Mouse (Mus musculus) megakaryocyte progenitor cell, adult 5-6 weeks (primary cell): ENCODE data around the gene Mybpc3. TPM values are rescaled to one million over a fixed set of nuclear protein-coding genes. Genes with fewer than 3 reads are reported as not detected.

Experiments
- ATAC-seq: replicated peaks from 2 replicates; pipeline ENCODE4 v1.8.0; 2016; ENCODE audit warnings: mild to moderate bottlenecking, moderate TSS enrichment, inconsistent platforms; ENCODE audit not compliant: poor library complexity
- total RNA-seq, 2 experiments: library from RNA; stranded (forward) in 1 of 2; stranded (reverse) in 1 of 2; fragments of 157-497, 149-512 nt in 1 of 2; fragments of 200-1000 nt in 1 of 2; gene quantifications; 2 replicates each; pipeline versions ENCODE4 v1.2.3 to v1.2.4; 2015 to 2017

Gene Mybpc3
- 0.17 TPM in 1 of 2 replicates, not detected in the other for total RNA-seq (2015)
- total RNA-seq (2017), result 0.20 TPM in 1 of 2 replicates, not detected in the other

DNA sequence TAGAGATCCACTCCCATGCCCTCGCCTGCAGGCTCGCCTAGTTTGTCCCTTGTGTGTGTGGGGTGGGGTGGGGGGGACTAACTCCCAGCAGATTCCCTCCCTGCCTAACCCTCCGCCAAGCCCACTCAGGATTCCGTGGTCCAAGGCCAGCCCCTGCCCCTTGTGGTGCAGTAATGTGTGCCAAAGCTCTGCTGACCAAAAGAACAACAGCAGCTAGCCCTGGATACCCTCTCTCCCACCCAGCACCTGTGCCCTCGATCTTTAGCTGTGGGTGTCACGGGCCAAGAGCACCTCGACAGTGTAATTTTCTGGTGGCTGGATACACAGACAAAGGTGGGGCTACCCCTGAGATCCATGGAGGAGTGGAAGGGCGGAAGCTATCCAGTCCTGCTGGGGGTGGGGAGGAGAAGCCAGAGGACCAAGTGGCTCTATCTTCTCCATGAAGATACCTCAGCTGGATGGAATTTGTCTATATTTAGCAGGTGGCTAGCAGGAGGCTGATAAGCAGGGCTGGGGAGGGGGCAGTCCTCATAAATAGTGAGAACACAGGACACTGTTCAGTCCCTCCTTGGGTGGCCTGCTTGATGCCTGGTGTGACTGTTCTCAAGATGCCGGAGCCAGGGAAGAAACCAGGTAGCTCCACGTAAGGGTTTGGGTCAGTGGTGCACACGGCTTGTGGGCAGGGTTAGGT lies at the start of gene Mybpc3:
Mybpc3 (plus strand) TSS at position 560 of the 691 bp plus-strand sequence.
- ATAC-seq, result no peak

DNA sequence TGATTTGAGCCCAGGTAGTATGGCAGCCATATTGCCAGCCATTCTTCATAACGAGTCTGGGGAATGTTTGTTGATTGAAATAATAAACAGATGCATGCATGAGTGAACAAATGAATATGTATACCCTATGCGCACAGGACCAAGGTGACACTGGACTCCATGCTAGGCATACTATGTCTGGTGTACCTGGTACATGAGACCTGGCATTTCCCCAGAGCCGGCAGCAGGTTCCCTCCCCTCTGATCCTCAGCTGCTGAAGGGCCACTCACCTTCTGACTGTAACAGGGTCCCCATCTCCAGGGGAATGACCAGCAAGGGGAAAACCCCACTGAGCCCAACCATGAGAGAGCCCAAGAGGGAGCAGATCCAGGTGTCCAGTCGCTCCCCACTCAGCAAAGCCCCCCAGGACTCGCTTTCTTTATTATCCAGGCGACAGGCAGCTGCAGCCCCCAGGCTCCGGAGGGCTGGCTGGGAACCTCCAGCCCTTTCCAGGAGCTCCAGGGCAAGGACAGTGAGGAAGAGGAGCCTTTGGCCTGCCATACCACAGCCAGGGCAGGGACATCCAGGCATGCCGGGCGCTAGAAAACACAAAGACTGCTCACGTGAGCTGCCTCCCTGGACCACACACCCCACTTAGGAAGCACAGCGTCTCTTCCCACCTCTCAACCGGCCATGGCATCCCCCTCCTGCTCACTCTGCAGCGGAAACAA lies 49.6 kb upstream of the Mybpc3 start:
- ATAC-seq, result no peak

DNA sequence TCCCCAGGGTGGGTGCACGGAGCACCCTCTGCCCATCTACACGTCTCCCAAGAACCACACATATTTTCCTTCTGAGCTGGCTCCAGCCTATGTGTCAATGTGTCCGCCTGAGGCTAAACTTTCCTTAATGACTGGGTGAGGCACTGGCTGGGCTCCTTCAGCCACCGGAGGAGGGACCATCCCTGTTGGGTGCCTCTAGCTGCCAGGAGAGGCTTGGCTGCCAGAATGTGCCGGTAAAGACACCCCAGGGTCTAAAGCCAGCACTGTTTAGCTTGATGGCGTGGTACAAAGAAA lies 49.1 kb upstream of the Mybpc3 start:
- no peak for ATAC-seq

DNA sequence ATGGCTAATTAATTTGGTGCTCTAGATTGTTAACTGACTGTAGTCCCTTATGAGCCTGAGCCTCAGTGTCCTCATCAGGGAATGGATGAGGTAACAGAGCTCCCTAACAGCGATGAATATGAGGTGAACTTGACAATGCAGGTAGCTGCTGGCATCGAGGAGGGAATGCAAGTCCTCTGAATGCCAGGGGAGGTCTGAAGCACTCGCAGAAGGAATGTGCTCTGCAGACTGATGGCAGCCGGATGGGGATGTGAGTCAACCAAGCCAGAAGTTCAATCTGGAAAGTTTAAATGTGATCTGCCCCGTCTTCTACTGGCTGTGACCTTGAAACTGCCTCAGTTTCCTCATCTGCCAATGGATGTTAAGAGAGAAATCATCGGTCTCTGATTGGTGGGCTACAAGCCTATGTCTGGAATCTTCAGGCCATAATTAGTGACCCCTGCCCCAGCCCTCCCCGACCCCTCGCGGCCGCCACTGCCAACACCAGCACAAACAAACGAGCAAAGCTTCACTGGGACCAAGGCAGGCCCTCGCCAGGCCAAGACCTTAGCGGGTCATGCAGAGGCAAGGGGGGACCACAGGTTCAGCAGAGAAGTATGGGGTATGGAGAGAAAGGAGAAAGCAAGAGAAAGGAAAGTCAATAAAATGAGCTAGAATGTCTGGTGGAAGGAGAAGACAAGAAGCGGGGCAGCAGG lies 48.5 kb upstream of the Mybpc3 start:
- no peak for ATAC-seq

DNA sequence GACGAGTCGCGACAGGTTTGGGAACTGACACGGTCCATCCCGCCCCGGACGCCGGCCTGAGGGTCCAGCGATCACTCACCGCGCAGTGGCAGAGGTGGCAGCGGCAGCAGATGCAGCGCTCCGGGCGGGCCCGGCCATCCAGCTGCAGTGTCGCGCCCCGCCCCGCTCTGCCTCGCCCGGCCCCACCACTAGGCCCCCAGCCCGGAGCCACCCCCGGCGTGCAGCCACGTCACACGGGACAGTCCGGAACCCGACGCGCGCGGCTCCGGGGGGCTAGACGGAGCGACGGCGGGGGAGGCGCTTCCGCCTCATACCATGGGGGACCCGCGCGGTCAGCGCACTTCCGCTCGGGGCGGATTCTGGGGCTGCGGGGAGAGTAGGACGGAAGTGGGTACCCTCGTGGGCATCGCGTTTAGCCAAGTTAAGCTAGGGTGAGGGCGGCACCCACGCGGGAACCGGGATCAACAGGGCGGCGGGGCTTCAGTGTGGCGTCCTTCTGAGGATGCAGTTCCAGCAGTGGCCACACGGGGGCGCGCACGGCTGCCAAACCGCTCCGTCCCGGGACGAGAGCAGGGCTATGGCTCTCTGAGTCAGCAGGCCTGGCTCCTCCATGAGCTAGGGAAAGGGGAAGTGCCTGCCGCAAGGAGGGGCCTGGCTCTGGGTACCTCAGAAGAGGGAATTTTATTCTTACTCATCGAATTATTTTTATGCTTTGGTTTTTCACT lies 47.7 kb upstream of the Mybpc3 start, which contains the start of gene Slc39a13:
Slc39a13 (minus strand) TSS at position 342 of the 725 bp plus-strand sequence.
- ATAC-seq, result peak; percentile 89

DNA sequence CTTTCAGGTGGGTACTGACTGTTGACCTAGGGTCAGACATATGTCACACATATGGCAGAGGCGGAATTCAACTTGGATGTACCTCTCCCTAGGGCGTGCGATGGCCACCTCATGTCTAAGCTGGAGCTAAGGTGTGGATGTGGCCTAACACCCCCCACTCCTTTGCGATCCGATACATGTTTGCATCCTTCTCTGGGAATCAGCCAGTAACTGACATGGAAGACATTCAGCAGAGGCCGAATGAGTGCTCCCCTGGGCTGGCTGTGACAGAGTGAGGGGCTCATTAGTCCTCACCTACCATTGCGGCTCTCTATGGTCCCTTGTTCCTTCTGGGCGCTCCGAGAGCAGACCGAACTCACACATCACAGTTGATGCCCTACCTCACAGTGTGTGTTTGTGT lies 46.9 kb upstream of the Mybpc3 start:
- no peak for ATAC-seq

DNA sequence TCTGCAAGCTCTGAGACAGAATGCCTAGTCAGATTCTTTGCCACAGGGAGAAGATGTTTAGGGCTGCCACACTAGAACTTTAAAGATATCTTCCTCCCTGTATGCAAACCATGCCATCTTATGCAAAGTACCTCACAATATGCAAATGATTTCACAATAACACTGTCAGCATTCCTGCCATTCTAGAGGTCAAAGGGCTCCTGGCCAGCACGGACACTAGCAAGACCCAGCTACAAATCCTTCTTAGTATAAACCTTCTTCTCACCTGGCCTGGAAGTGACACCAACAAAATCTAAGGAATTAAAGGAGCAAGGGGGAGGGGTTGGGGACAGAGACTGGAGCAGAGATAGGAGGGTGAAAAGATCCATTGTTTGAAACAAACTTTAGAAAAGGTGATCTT lies 45.9 kb upstream of the Mybpc3 start:
- no peak for ATAC-seq

DNA sequence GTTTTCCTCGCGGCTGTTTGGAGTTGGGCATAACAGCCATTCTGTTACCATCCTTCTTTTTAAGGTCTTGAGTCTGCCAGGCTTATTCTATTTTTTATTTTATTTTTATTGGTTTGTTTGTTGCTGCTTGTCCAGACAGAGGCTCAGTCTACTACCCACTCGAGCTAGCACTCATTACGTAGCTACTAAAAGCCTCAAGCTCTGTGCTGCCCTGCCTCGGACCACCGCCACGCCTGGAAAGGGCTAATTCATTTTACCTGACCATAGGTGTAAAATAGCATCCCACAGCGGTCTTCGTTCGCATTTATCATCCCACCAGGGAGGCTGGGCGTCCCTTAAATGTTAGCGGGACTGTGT lies 40.0 kb upstream of the Mybpc3 start:
- ATAC-seq, result no peak

DNA sequence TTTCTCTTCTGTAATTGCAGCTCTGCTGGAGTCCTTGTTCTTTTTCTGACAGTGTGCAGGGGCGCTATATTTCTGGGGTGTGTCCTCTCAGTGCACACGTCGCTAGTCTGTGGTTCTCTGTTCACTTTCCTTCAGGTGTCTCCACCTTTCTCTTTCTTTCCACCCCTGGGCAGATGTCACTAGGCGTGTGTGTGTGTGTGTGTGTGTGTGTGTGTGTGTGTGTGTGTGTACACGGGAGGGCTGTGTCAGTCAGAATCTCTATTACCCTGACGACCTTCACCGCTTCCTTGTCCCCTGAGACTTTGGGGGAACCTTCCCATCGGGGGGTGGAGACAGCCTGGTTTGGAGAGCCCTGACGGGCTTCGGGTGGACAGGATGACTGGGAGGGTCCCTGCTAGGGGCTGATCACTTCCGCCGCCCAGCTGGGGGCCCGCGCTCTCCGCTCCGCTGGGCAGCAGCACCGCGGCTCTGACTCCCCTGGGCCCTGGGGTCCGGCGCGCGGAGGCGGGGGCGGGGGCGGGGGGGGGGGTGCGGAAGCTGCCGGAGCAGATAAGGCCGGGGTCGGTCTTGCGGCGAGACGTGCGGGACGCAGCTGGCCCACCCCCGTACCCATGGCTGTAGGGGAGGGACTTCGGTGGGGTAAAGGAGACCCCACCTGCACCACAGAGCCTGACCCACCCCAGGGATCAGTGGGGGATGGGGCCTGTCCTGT lies 39.5 kb upstream of the Mybpc3 start:
- peak; percentile 23 for ATAC-seq

DNA sequence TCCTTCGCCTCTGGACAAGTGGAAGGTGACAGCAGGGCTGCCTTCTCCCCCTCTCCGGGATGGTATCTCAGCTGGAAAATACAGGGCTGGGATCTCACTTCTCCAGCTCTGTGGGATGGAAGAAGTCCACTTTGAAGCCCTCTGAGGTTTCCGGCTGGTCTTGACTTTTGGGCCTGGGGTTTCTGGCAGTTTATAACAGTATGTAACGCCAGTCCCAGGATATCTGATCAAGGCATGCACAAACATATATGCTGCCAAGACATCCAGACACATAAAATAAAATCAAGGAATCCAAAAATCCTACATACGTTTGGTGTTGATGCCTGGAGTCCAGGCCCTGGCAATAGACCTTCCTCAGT lies 38.9 kb upstream of the Mybpc3 start:
- no peak for ATAC-seq

DNA sequence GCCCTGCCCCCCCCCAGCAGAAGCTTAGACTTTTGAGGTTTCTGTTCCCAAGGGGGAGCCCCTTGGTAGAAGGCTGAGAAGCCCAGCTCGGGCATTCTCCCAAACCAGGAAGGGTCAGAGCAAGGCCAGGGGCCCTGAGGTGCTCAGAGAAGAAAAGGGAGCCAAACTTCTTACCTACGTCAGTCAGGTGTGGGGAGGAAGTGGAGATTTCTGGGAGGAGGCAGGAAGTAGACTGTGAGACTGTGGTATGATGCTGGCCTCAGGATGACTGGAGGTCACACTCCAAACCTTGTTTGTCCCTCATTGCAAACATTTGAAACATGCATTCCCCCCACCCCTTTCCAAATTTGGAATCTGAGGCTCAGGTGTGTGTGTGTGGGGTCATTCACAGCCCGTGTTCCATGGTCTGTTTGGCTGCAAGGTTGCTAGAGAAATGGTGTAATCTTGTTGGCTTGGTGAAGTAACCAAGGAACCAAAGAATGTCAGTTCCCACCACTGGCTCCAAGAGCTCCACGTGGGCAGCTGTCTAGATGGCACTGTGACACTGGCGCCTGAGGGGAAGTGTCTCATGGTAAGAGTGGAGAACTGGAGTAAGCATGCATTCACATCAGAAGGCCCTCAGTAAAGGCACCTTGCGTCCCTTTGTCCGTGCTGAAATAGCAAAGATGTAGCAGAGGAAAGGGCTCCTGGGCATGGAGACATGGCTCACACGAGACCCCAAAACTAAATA lies 37.0 kb upstream of the Mybpc3 start:
- peak; percentile 43 for ATAC-seq

DNA sequence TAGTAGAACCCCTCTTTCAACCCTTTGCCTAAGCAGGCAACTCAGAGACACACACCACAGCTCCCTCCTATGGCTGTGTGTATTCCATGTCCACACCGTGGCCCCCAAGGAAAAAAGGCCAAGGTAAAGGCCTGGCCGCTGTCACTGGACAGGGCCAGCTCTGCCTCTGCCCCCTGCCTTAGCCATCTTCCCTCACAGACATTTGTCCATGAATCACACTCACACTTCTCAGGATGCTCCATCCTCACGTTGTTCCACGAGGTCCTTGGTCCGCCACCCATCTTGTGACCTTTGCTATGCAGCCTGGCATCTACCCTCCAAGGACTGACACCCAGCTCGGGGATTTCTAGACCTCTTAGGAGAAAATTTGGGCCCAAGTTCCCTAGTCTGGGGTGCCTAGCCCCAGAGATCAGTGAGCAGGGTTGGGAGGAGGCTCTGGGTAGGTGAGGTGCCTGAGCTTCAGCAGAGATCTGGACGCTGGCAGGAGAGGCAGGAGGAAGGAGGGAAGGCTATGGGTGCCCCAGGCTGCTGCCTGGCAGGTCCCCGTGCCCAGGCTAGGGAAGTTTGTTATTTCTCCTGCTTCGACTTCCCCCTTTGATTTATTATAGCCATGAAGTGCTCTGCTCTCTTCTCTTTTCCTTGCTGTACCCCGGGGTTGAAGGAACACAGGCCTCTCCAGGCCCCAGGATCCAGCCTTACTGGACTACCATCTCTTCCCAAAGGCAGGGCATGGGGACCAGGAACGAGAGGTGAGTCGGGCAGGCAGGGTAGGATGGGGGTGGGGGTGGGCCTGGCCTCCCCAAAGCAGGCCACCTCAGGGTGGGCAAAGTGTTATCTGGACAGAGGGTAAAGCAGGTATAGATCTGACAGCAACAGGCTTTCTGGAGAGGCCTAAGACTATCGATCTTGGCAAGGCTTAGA lies 35.9 kb upstream of the Mybpc3 start, which contains the start of gene Spi1:
Spi1 (plus strand) TSS at position 616 of the 921 bp plus-strand sequence.
- ATAC-seq, result no peak

DNA sequence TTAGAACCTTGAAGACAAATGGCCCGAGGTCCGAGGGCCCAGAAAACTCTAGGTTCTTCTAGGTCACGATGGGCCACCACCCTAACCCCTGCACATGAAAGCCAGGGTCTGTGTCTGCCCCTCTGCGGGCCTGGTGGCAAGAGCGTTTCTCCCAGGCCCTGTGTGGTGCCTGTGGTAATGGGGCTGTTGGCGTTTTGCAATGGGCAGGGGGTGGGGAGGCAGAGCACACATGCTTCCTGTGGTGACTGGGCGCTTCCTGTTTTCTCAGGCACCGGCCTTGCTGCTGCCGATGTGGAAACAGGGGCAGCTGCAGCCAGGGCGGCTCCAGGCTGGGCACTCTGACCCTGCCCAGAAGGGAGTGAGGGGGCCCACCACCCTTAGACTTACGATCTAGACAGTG lies 35.1 kb upstream of the Mybpc3 start:
- ATAC-seq, result peak; percentile 71

DNA sequence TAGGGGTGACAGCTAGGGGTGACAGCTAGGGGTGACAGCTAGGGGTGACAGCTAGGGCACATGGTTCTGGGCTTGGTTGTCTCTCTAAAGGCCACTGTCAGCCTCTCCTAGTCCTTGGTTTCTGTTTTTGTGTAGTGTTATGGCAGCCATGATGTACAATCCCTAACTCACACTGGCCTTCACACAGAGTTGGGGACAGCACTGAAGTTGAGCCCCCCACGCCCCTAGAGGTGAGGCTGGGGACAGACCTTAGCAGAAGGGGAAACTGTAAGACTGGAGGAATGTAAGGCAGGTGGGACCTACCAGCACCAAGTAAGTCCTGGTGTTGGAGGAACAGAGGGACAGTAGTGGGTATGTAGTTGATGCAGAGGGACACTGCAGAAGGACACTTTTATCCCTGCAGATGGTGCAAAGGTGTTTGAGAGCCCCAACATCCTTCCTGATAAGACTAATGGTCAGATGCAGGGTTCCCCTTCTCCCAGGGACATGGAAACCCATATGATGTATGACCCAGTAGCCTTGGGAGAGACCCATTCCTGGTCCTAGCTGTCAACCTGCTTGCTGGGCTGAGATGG lies 34.5 kb upstream of the Mybpc3 start:
- ATAC-seq, result peak; percentile 9

DNA sequence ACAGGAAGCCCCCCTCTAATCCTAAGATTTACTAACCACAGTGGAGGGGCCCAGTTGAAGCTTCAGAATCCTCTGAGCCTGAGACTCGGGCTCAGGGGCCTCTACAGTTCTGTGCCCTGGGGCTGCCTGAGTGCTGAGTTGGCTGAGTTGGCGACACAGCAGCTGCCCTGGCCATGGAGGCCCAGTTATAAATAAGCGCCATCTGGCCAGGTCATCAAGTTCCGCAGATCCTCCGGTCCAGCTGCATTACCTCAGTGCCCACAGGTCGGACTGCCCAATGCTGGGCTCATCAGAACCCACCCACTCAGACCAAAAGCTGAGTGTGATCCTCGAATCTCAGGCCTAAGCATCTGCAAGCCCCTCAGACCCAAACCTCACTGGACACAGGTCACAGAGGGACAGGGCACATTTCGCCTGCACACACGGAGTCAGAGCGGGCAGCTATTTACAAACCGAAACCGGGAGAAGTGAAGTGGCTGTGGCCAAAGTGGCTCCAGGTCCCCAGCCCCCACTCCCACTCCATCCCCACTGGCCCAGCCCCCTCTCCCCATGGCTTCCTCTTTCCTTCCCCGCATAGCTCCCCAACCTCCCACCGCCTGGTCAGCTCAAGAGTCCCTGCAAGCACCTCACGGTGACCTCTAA lies 33.6 kb upstream of the Mybpc3 start:
- ATAC-seq, result peak; percentile 23; the same call in 1 of the 2 replicates

DNA sequence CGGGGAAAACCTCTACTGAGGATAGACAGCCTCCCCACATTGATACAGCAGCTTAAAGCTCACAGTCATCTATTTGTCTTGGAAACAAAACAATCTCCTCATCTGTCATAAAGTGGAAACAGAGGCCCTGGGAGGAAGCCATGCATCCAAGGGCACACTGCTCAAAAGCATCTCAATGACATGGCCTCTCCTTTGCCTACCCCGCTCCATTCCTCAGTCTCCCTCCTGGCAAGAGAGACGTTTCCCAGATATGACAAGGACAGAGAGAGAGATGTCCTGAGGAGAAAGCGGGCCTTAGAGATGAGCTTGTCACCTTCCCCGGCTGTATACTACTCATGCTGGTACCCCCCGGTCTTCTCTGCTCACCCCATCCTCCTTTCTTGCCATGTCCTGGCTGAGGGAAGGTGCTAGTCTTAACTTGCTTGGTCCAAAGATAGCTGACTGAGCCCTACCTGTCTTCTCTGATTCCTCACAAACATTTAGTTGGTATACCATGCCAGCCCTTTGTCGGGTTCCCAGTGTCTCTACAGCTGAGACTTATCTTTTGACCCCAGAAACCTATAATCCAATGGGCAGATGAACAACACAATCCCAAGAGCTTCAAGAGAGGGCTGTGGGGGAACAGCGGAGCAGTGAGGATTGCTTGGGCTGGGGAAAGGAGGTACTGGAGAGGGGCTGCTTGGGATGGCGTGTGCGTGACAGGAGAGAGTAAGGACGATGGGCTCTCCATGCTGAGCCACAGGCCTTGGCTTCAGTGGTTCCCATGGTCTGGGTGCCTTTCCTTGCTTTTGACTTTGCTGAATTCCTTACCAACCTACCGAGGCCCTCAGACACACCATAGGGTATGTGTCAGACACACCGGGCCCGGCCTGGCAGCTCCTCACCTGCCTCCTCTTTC lies 32.2 kb upstream of the Mybpc3 start:
- no peak for ATAC-seq
